Mouse (Mus musculus) myocyte (in vitro differentiated cells): Measurements from ENCODE around the gene Asb11. TPM values are rescaled to one million over a fixed set of nuclear protein-coding genes. Genes with fewer than 3 reads are reported as not detected.

Experiments used
- H3K27me3 ChIP-seq: one replicate; pipeline ENCODE4 v1.6.1; 2011; ENCODE audit not compliant: control insufficient read depth, insufficient read depth, insufficient read length
- H3K36me3 ChIP-seq: one replicate; pipeline ENCODE4 v1.6.1; 2011; ENCODE audit not compliant: control insufficient read depth, insufficient read depth
- H3K4me2 ChIP-seq: one replicate; pipeline ENCODE4 v1.6.1; 2011; ENCODE audit warnings: low read depth, control low read depth
- H3K4me3 ChIP-seq: one replicate; pipeline ENCODE4 v1.5.1; 2011; ENCODE audit warnings: mild to moderate bottlenecking, control low read depth, moderate library complexity
- H3K79me2 ChIP-seq: one replicate; pipeline ENCODE4 v1.6.1; 2011; ENCODE audit not compliant: control insufficient read depth, insufficient read depth
- H3ac ChIP-seq: one replicate; pipeline ENCODE4 v1.6.1; 2011; ENCODE audit not compliant: control insufficient read depth, insufficient read length
- CEBPB ChIP-seq: IDR thresholded peaks from 2 replicates; pipeline ENCODE4 v1.6.1; 2011; ENCODE audit warnings: mild to moderate bottlenecking, moderate library complexity; ENCODE audit not compliant: poor library complexity, insufficient read depth, severe bottlenecking
- E2F4 ChIP-seq: IDR thresholded peaks from one replicate; pipeline ENCODE4 v1.6.1; 2011; ENCODE audit warnings: mild to moderate bottlenecking, control low read depth, moderate library complexity; ENCODE audit not compliant: insufficient read depth
- MAX ChIP-seq: IDR thresholded peaks from one replicate; pipeline ENCODE4 v1.6.1; 2011; ENCODE audit warnings: low read depth, mild to moderate bottlenecking, control low read depth
- MYOD1 ChIP-seq, 3 experiments: IDR thresholded peaks; one replicate each; pipeline ENCODE4 v1.6.1; 2011; ENCODE audit warnings: control low read depth in 2 of 3, low read depth in 2 of 3, mild to moderate bottlenecking in 2 of 3, moderate library complexity in 1 of 3; ENCODE audit not compliant: insufficient read length in 2 of 3, control insufficient read depth in 1 of 3
- MYOG ChIP-seq, 3 experiments: IDR thresholded peaks; one replicate each; pipeline ENCODE4 v1.6.1; 2011; ENCODE audit warnings: control low read depth in 2 of 3, low read depth in 2 of 3, mild to moderate bottlenecking in 2 of 3; ENCODE audit not compliant: insufficient read length in 2 of 3, control insufficient read depth in 1 of 3, insufficient read depth in 1 of 3
- POLR2AphosphoS2 ChIP-seq: IDR thresholded peaks from one replicate; pipeline ENCODE4 v1.6.1; 2011; ENCODE audit warnings: low read depth, control low read depth; ENCODE audit not compliant: insufficient read length
- REST ChIP-seq: IDR thresholded peaks from one replicate; pipeline ENCODE4 v1.6.1; 2011; ENCODE audit warnings: mild to moderate bottlenecking, control low read depth, moderate library complexity; ENCODE audit not compliant: insufficient read depth, insufficient read length
- SRF ChIP-seq: IDR thresholded peaks from one replicate; pipeline ENCODE4 v1.6.1; 2011; ENCODE audit warnings: low read depth; ENCODE audit not compliant: control insufficient read depth, insufficient read length
- TCF12 ChIP-seq: IDR thresholded peaks from one replicate; pipeline ENCODE4 v1.6.1; 2011; ENCODE audit warnings: mild to moderate bottlenecking, control low read depth; ENCODE audit not compliant: poor library complexity, insufficient read depth, severe bottlenecking
- USF1 ChIP-seq: IDR thresholded peaks from one replicate; pipeline ENCODE4 v1.6.1; 2011; ENCODE audit warnings: low read depth, mild to moderate bottlenecking, control low read depth, moderate library complexity
- polyA plus RNA-seq: library from polyadenylated mRNA; unstranded; fragments of >200 nt; fragmentation: generic; extraction: Trizol; gene quantifications from one replicate; pipeline ENCODE4 v1.2.1, GENCODE M21; 2012; ENCODE audit warnings: missing spikeins

Asb11 gene
- polyA plus RNA-seq, 1 experiment = 1.6 TPM

DNA sequence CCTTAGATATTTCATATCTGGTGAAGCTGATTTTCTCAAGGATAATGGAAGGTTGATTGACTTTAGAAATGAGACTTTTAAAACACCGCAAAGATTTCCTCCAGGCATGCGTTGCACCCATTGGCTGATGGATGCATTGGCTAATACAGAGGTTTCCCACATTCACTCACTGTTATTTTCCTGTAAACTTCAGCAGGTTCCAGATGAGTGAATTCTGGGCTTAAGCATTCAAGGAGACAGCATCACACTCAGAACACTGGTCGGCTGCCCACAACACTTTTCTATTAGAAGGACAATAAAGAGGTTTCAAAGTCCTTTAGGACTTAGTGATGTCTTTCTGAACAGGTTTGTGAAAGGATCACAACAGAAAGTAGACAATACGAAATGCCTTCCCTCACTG is 70.3 kb downstream of the Asb11 start:
- no peak overlapping the region for H3K4me3 ChIP-seq
- no peaks in the 10 kb centered on the region for H3K36me3 ChIP-seq
- H3K79me2 ChIP-seq = no peaks in the 10 kb centered on the region
- no peak overlapping the region for H3ac ChIP-seq
- TF ChIP-seq MYOD1 (IDR thresholded peaks at IDR 0.05; ENCODE audit: control insufficient read depth in 1 of 3, insufficient read length in 2 of 3, low read depth in 2 of 3) (no peak), MYOG (IDR thresholded peaks at IDR 0.05; ENCODE audit: control insufficient read depth in 1 of 3, insufficient read depth in 1 of 3, insufficient read length in 2 of 3, low read depth in 2 of 3) (no peak), REST (no peak), POLR2AphosphoS2 (no peak)
- H3K27me3 ChIP-seq = no peaks in the 10 kb centered on the region
- H3K4me2 ChIP-seq = no peak overlapping the region

DNA sequence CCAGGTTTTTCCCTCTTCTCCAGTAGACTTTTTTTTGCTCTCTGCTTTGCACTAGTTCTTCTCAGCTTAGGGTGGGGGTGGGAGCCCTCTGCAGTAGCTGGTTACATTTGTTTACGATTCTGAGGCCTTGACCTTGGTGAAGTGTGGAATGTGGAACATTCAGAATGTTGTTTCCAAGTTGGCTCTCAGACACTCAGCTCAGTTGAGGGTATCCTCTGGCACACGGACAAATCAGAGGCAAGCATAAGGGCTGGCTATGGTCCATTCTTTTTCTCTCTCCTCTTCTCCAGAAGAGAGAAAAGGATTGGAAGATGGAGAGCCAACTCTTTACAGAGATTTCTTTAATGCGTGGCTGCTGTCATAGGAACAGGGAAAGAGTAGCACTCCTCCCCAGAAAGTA is 71.9 kb downstream of the Asb11 start:
- no peak overlapping the region for H3K4me3 ChIP-seq
- H3ac ChIP-seq = no peak overlapping the region
- H3K36me3 ChIP-seq = no peaks in the 10 kb centered on the region
- H3K79me2 ChIP-seq = no peaks in the 10 kb centered on the region
- no peak overlapping the region for H3K4me2 ChIP-seq
- H3K27me3 ChIP-seq = no peaks in the 10 kb centered on the region
- TF ChIP-seq REST (no peak), CEBPB (no peak), MYOD1 (IDR thresholded peaks at IDR 0.05; ENCODE audit: control insufficient read depth in 1 of 3, insufficient read length in 2 of 3, low read depth in 2 of 3) (no peak), MYOG (IDR thresholded peaks at IDR 0.05; ENCODE audit: control insufficient read depth in 1 of 3, insufficient read depth in 1 of 3, insufficient read length in 2 of 3, low read depth in 2 of 3) (no peak), MAX (no peak), TCF12 (no peak), E2F4 (no peak), USF1 (no peak), SRF (no peak)

Other genes with a start within 250 kb of the Asb11 start
- not detected for gene Bmx, start 178.8 kb upstream of the Asb11 start, polyA plus RNA-seq
- gene Pir, start 167.6 kb upstream of the Asb11 start, polyA plus RNA-seq = 6.0 TPM
- 2.1 TPM for gene Vegfd, start 63.6 kb upstream of the Asb11 start, polyA plus RNA-seq
- gene Piga, start 17.2 kb upstream of the Asb11 start, polyA plus RNA-seq = 2.5 TPM
- not detected for gene Asb9, start 69.3 kb downstream of the Asb11 start, polyA plus RNA-seq